Mouse (Mus musculus) olfactory bulb, adult 2 months (tissue): Measurements from ENCODE around the gene Slc25a12.

Experiments used
- CTCF ChIP-seq: fragments of 200-500 bp; IDR thresholded peaks from 2 replicates; pipeline ENCODE4 v1.5.1; 2012; ENCODE audit warnings: low read depth, mild to moderate bottlenecking, low read length, moderate library complexity; ENCODE audit not compliant: insufficient read depth
- POLR2A ChIP-seq: fragments of 200-500 bp; IDR thresholded peaks from 2 replicates; pipeline ENCODE4 v1.6.1; 2012; ENCODE audit warnings: mild to moderate bottlenecking, low read depth, low read length, moderate library complexity; ENCODE audit not compliant: insufficient read depth

DNA sequence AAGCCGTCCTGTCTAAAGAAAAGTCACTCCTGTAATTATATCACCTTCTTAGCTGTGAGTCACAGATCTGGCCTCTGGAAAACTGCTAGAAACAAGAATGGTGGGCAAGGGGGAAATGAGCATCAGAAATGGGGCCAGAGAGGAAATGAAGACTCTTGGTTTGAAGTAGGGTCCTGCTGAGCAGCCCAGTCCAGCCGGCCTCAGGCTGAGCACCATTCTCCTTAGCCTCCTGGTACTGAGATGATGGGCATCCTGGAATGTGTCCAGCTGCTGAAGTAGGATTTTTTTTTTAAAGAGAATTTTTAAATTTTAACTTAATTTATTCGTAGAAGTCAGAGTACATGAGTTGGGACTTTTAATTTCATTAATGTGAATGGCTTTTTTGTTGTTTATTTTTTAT is 62.7 kb downstream of the Slc25a12 start:
- TF ChIP-seq CTCF (no peak), POLR2A (no peak)
